Mouse (Mus musculus): ENCODE results near the gene 9930104L06Rik.

- TF ChIP-seq CTCF (IDR thresholded peaks at IDR 0.05; ENCODE audit: insufficient read depth, low read length) (no peak), POLR2A (IDR thresholded peaks at IDR 0.05; ENCODE audit: borderline replicate concordance, extremely low read depth, low read depth, low read length) (no peak)
These were observed 13.6 kb downstream of the 9930104L06Rik start for GRCm38 (mm10) chr4:124950181-124951035.

Data from lung, adult 2 months (tissue).